Mouse (Mus musculus) retina, embryonic 14.5 days (tissue): ENCODE measurements around the gene Pmepa1.
A peak's percentile ranks its signal among the peaks of the same experiment; 100 is the strongest.

ENCODE experiments used
- DNase-seq: peaks from one replicate; pipeline ENCODE4 v3.0.0-alpha.2; 2015; ENCODE audit warnings: low spot score

Gene Pmepa1

DNA sequence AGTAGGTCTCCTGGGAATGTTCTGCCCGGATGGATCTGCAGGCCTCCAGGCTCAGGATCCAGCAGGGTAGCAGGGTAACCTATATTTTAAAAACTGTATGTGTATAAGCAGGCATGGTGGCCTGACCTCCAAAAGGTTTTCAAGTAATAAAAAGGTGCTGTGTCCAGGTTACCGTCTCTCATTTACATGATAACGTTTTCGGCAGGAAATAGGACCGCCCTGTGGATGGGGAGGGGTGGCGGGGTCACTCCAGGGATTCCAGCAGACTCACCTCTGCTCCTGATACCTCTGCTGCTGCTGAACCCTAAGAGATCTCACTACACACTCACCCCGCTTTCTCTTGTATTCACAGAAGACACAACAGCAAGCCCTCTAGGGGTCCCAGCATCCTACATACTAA lies 50.4 kb downstream of the Pmepa1 start:
- DNase-seq: peak; percentile 11

GRCm38 (mm10) chr2:173224832-173225231 lies 51.5 kb downstream of the Pmepa1 start:
- DNase-seq: no peak

GRCm38 (mm10) chr2:173224097-173224496 lies 52.2 kb downstream of the Pmepa1 start:
- no peak for DNase-seq

GRCm38 (mm10) chr2:173223496-173223895 lies 52.8 kb downstream of the Pmepa1 start:
- peak; percentile 20 for DNase-seq

- DNase-seq: no peak
These were observed 55.6 kb downstream of the Pmepa1 start for GRCm38 (mm10) chr2:173220754-173221153.

- peak; percentile 82 for DNase-seq
These were observed 56.9 kb downstream of the Pmepa1 start for GRCm38 (mm10) chr2:173219256-173219954.

DNA sequence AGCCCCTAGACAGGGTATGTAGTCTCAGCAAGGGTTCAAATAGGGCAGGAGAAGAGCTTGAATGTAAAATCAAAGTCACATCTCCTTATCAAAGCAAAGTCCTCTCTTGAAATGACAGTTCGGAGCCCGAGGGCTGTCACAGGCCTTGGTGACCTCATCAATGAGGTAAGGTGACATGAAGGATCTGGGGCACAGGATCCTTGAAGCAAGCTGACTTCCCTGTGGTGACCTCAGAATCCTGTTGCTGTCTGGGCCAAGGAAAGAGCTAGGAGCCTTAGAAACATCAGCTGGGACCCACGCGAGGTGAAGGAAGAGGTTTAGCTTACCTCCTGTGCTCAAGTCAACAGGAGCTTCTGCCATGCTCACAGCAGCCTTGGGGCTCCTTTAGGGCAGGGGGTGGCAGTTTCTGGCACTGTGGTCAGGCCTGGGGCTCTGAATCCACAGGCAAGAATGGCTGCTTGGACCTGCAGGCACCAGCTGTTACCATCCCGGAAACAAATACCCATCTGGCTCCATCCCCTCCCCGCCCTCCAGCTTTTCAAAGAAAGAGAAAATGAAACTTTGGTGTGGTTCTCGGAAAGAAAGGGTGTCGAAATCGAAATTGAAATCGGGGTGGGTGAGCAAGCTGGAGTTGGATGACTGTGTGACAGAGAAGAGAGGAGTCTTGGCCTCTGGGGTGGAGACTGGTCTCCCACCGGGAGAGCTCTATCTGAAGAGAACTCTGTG lies 57.8 kb downstream of the Pmepa1 start, which contains the start of gene Zbp1:
Zbp1 (minus strand) TSS at position 508 of the 726 bp plus-strand sequence.
- no peak for DNase-seq

DNA sequence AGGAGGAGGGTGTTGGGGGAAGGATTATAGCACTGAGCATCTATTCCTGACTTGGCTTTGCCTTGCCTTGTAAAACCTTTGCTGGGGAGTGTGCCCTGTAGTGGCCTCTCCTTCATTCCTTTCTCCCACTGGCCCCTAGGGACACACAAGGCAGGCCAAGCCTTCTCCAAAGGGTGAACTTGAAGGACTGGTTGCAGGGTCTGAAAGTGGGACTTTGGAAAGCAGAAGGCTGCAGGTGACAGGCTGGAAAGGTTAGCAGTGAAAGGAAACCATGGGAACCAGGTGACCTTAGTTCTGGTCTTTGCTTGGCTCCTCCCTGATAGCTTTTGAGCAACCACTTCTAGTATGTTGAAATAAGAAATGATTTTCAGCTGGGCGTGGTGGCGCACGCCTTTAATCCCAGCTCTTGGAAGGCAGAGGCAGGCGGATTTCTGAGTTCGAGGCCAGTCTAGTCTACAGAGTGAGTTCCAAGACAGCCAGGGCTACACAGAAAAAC lies 58.5 kb downstream of the Pmepa1 start:
- no peak for DNase-seq

DNA sequence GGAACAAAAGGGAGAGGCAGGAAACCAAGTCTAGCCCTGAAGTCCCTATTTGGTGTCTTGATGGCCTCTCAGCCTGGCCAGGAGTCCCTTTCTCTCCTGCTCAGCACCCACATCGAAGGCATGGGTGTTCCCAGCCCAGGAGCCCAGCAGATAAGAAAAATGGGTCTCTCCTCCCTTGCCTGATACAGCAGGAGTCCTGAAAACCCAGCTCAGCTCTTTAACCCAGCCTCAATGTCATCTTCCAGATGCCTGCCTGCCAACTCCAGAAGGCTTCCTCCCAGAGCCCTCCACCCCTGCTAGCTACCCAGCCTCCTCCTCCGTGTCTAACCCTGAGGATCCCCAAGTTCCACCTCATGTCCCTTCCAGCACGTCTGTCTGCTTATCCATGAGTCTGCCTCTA lies 59.1 kb downstream of the Pmepa1 start:
- DNase-seq: no peak

- no peak for DNase-seq
These were observed 59.5 kb downstream of the Pmepa1 start for GRCm38 (mm10) chr2:173216840-173217239.

DNA sequence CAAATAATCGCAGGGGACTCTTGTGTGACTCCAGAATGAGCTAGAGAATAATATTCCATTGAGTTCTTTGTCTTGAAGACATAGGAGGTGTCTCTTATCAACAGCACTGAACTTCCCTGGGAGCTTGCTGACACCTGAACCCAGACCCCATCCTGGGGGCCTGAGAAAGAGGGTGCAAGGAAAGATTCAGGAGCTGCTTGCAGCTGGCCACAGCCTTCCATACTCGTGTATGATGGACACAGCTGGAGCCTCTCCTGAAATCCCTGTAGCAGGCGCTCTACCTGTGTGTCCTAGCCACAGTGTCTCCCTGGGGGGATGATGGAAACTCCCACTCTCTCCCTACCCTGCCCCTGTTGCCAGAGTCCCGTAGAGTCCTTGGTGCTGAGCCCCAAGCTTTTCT lies 64.1 kb downstream of the Pmepa1 start:
- no peak for DNase-seq

DNA sequence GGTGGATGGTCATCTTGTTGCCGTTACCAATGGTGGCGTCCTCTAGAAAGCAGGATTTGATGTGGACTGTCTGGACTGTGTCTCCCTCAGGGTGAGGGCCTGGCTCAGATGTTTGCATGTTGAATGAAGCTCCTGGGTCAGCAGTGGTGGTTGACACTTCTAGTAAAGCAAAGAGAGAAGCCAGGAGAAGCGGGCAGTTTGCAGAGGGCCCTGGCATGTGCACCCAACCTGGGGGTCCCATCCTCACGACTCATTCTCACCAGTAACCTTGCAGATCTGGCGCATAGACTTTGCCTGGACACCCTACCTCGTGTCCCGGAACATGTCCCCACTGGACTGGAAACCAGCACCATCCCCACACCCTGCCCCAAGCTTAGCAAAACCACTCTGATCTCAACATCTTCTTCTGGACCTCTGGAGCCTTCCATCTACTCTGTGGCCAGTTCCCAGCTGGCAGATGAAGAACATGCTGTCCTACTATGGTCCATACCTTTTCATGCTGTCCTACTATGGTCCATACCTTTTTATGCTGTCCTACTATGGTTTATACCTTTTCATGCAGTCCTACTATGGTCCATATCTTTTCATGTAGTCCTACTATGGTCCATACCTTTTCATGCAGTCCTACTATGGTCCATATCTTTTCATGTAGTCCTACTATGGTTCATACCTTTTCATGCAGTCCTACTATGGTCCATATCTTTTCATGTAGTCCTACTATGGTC lies 67.1 kb downstream of the Pmepa1 start:
- no peak for DNase-seq

GRCm38 (mm10) chr2:173207051-173207450 lies 69.3 kb downstream of the Pmepa1 start:
- DNase-seq: no peak

DNA sequence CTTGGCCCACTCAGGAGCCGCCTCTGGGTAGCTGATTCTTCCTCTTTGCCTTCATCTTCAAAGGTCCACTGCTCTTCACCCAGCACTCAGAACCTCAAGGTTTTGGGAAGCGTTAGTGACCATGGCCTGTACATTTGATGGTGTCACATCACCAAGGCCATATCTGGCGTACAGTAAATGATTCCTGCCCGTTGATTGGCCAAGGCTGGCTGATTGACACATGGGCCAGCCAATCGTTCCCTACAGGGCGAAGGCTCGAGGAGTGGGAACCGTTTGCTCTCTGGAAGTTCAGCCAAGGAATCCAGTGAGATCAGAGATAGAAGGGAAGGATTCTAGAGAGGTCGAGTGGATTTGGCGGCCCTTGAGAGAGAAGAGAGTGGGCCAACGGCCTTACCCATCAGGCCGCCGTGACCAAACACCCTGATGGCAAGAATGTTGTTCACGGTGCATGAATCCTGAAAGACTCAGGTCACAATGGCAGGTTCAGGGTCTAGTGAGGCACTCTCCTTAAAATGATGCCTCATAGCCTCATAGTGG lies 70.7 kb downstream of the Pmepa1 start:
- DNase-seq: no peak

- no peak for DNase-seq
These were observed 71.7 kb downstream of the Pmepa1 start for GRCm38 (mm10) chr2:173204671-173205070.

DNA sequence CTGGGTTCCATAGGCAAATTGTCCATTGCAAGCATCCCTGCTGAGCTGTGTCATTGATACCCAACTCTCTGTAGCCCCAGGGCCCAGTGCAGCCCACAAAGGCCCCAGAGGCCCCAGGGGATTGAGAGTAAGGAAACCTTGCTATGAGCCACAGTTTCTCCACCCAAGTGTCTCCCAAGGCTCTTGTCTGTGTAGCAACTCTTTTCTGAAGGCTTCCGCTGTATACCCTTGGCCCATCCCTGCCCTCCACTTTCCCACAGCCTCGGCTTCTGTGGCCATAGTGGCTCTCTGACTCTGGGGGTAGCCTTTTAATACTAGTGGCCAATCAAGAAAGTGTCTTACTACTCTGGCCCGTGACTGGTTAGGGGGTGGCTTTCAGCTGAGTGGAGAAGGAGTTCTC lies 72.6 kb downstream of the Pmepa1 start:
- no peak for DNase-seq

- DNase-seq: no peak
These were observed 73.2 kb downstream of the Pmepa1 start for GRCm38 (mm10) chr2:173202924-173203689.

DNA sequence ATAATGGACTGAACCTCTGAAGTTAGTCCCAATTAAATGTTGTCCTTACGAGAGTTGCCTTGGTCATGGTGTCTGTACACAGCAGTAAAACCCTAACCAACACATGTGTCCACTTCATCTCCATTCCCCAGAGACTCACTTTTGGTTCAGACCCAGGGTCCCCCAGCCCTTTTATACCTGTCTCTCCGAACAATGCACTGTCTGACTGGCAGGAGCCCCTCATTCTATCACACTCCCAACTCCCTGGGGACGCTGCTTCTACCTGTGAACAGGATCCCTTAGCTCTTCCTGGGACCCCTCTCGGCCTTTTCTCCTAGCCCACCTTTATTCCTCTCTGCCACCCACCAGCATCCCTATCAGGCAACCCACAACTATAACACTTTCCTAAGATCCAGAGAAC lies 81.5 kb downstream of the Pmepa1 start:
- DNase-seq: no peak

GRCm38 (mm10) chr2:173187182-173187855 lies 89.0 kb downstream of the Pmepa1 start:
- DNase-seq: no peak

DNA sequence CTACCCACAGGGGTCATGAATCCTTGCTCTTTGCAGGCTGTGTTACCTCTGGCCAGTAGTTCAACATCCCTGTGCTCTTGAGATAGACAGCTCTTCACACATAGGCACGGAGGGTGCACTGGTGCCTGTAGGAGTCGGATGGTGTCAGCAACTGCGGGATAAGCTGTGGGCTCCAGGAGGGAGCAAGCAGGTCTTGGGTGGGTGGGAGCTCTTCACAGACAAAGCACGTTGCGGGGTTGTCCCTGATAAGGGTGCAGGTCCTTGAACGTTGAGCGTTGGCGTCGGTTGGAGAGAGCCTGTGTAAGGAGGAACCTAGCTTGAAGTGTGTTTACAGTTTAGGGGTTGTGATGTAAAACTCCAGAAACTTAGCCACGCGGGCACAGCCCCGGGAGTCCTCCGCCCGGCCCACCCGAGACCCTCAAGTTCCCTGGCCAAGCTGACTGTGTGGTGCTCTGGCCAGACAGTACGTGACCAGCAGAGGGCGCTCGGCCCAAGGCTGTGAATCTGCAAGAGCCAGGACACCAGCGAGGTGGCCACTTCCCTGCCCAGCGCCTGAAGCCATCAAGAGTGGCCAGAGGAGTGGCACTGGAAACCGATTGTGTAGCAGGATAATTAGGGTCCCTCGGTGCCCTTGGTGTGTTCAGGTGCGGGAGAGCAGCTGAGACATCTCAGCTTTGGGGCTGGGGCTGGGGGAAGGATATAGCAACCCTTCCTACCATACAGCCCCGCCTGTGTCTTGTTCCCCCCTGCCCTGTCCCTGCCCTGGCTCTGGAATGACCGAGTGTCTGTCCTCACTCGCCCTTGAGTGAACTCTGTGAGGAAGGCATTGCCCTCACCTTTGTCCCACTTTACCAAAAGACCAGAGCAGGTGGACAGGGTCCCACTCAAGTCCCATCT lies 90.0 kb downstream of the Pmepa1 start:
- DNase-seq: peak; percentile 96
